Mouse (Mus musculus): ENCODE measurements around the gene Ebpl. TPM values are rescaled to one million over a fixed set of nuclear protein-coding genes. Genes with fewer than 3 reads are reported as not detected.

The Ebpl gene
- total and polyA plus RNA-seq, 2 experiments: 17.6 to 19.5 TPM

GRCm38 (mm10) chr14:61394745-61395144 is 34.5 kb upstream of the Ebpl start:
- Histone ChIP-seq H3K4me1 (ENCODE audit: control insufficient read depth, insufficient read depth, low read length) (no peaks in the 10 kb centered on the region), H3K9ac (ENCODE audit: low read depth, low read length) (no peak overlapping the region), H3K36me3 (ENCODE audit: control insufficient read depth, insufficient read depth, low read length) (peaks cover 4% of the 10 kb centered on the region; the same call in 1 of the 2 replicates), H3K4me3 (ENCODE audit: insufficient read depth, low read depth, low read length) (no peak overlapping the region), H3K27ac (replicated peaks; ENCODE audit: insufficient read depth, low read depth, low read length) (no peak overlapping the region), H3K79me2 (ENCODE audit: control insufficient read depth, insufficient read depth, low read length) (no peaks in the 10 kb centered on the region; the same call in 1 of the 2 replicates), H3K27me3 (ENCODE audit: control insufficient read depth, insufficient read depth, low read length) (no peaks in the 10 kb centered on the region)
- no peak for DNase-seq (ENCODE audit: extremely low read depth, low read depth, low spot score)
- TF ChIP-seq CTCF (IDR thresholded peaks at IDR 0.05; ENCODE audit: low read depth, low read length) (no peak), POLR2A (IDR thresholded peaks at IDR 0.05; ENCODE audit: extremely low read depth, insufficient read depth, low read length) (no peak)
- WGBS: 92% methylated on average over 6 of the region's 6 CpGs

- Histone ChIP-seq H3K4me1 (ENCODE audit: control insufficient read depth, insufficient read depth, low read length) (no peaks in the 10 kb centered on the region), H3K27ac (replicated peaks; ENCODE audit: insufficient read depth, low read depth, low read length) (no peak overlapping the region), H3K4me3 (ENCODE audit: insufficient read depth, low read depth, low read length) (no peak overlapping the region), H3K27me3 (ENCODE audit: control insufficient read depth, insufficient read depth, low read length) (no peaks in the 10 kb centered on the region), H3K79me2 (ENCODE audit: control insufficient read depth, insufficient read depth, low read length) (no peaks in the 10 kb centered on the region; the same call in 1 of the 2 replicates), H3K36me3 (ENCODE audit: control insufficient read depth, insufficient read depth, low read length) (peaks cover 12% of the 10 kb centered on the region; the same call in 1 of the 2 replicates), H3K9ac (ENCODE audit: low read depth, low read length) (no peak overlapping the region)
- peak; percentile 76 for DNase-seq (ENCODE audit: extremely low read depth, low read depth, low spot score)
- TF ChIP-seq CTCF (IDR thresholded peaks at IDR 0.05; ENCODE audit: low read depth, low read length) (no peak), POLR2A (IDR thresholded peaks at IDR 0.05; ENCODE audit: extremely low read depth, insufficient read depth, low read length) (no peak)
- 28% methylated on average over 3 of the region's 3 CpGs for WGBS
These were observed 30.3 kb upstream of the Ebpl start for GRCm38 (mm10) chr14:61390586-61390985.

GRCm38 (mm10) chr14:61367290-61367689 is 7.1 kb upstream of the Ebpl start:
- Histone ChIP-seq H3K4me1 (ENCODE audit: control insufficient read depth, insufficient read depth, low read length) (peaks cover 13% of the 10 kb centered on the region), H3K79me2 (ENCODE audit: control insufficient read depth, insufficient read depth, low read length) (no peaks in the 10 kb centered on the region), H3K27ac (replicated peaks; ENCODE audit: insufficient read depth, low read depth, low read length) (no peak overlapping the region), H3K4me3 (ENCODE audit: insufficient read depth, low read depth, low read length) (no peak overlapping the region), H3K36me3 (ENCODE audit: control insufficient read depth, insufficient read depth, low read length) (peaks cover 27% of the 10 kb centered on the region), H3K9ac (ENCODE audit: low read depth, low read length) (no peak overlapping the region), H3K27me3 (ENCODE audit: control insufficient read depth, insufficient read depth, low read length) (no peaks in the 10 kb centered on the region)
- no peak for DNase-seq (ENCODE audit: extremely low read depth, low read depth, low spot score)
- WGBS: 97% methylated on average over 2 of the region's 2 CpGs
- TF ChIP-seq CTCF (IDR thresholded peaks at IDR 0.05; ENCODE audit: low read depth, low read length) (no peak), POLR2A (IDR thresholded peaks at IDR 0.05; ENCODE audit: extremely low read depth, insufficient read depth, low read length) (no peak)

GRCm38 (mm10) chr14:61364656-61365055 is 4.4 kb upstream of the Ebpl start:
- no peak for TF ChIP-seq POLR2A (IDR thresholded peaks at IDR 0.05; ENCODE audit: extremely low read depth, insufficient read depth, low read length)
- TF ChIP-seq CTCF (IDR thresholded peaks at IDR 0.05; ENCODE audit: low read depth, low read length): no peak
- peaks cover 13% of the 10 kb centered on the region for H3K36me3 ChIP-seq (ENCODE audit: control insufficient read depth, insufficient read depth, low read length)
- H3K4me1 ChIP-seq (ENCODE audit: control insufficient read depth, insufficient read depth, low read length): peaks cover 23% of the 10 kb centered on the region
- 0 out of 2 replicates have a peak overlapping the region, but pooled peaks have one; percentile 1 for H3K27ac ChIP-seq (replicated peaks; ENCODE audit: insufficient read depth, low read depth, low read length)
- no peaks in the 10 kb centered on the region for H3K79me2 ChIP-seq (ENCODE audit: control insufficient read depth, insufficient read depth, low read length)
- no peak overlapping the region for H3K4me3 ChIP-seq (ENCODE audit: insufficient read depth, low read depth, low read length)
- peak; percentile 45 for DNase-seq (ENCODE audit: extremely low read depth, low read depth, low spot score)
- H3K9ac ChIP-seq (ENCODE audit: low read depth, low read length): no peak overlapping the region
- no peaks in the 10 kb centered on the region for H3K27me3 ChIP-seq (ENCODE audit: control insufficient read depth, insufficient read depth, low read length)
- 30% methylated on average over 3 of the region's 3 CpGs for WGBS

GRCm38 (mm10) chr14:61363734-61364133 is 3.5 kb upstream of the Ebpl start:
- peak; percentile 83 for DNase-seq (ENCODE audit: extremely low read depth, low read depth, low spot score)
- no peak overlapping the region for H3K4me3 ChIP-seq (ENCODE audit: insufficient read depth, low read depth, low read length)
- peak overlapping the region; percentile 79 for H3K27ac ChIP-seq (replicated peaks; ENCODE audit: insufficient read depth, low read depth, low read length)

GRCm38 (mm10) chr14:61362268-61362667 is 2.0 kb upstream of the Ebpl start:
- H3K27me3 ChIP-seq (ENCODE audit: control insufficient read depth, insufficient read depth, low read length): no peaks in the 10 kb centered on the region
- H3K4me3 ChIP-seq (ENCODE audit: insufficient read depth, low read depth, low read length): no peak overlapping the region
- H3K4me1 ChIP-seq (ENCODE audit: control insufficient read depth, insufficient read depth, low read length): peaks cover 30% of the 10 kb centered on the region
- peaks cover 6% of the 10 kb centered on the region; the same call in 1 of the 2 replicates for H3K36me3 ChIP-seq (ENCODE audit: control insufficient read depth, insufficient read depth, low read length)
- H3K79me2 ChIP-seq (ENCODE audit: control insufficient read depth, insufficient read depth, low read length): no peaks in the 10 kb centered on the region; the same call in 1 of the 2 replicates
- no peak for TF ChIP-seq POLR2A (IDR thresholded peaks at IDR 0.05; ENCODE audit: extremely low read depth, insufficient read depth, low read length)
- no peak for TF ChIP-seq CTCF (IDR thresholded peaks at IDR 0.05; ENCODE audit: low read depth, low read length)
- DNase-seq (ENCODE audit: extremely low read depth, low read depth, low spot score): peak; percentile 55
- WGBS: 49% methylated on average over 2 of the region's 2 CpGs
- H3K27ac ChIP-seq (replicated peaks; ENCODE audit: insufficient read depth, low read depth, low read length): peak overlapping the region; percentile 68
- no peak overlapping the region for H3K9ac ChIP-seq (ENCODE audit: low read depth, low read length)

More at GRCm38 (mm10) chr14:61363734-61364133, 3.5 kb upstream of the Ebpl start:
- 60% methylated on average over 2 of the region's 2 CpGs for WGBS
- H3K27me3 ChIP-seq (ENCODE audit: control insufficient read depth, insufficient read depth, low read length): no peaks in the 10 kb centered on the region
- TF ChIP-seq CTCF (IDR thresholded peaks at IDR 0.05; ENCODE audit: low read depth, low read length) (no peak), POLR2A (IDR thresholded peaks at IDR 0.05; ENCODE audit: extremely low read depth, insufficient read depth, low read length) (no peak)
- no peaks in the 10 kb centered on the region for H3K79me2 ChIP-seq (ENCODE audit: control insufficient read depth, insufficient read depth, low read length)
- H3K9ac ChIP-seq (ENCODE audit: low read depth, low read length): no peak overlapping the region
- peaks cover 10% of the 10 kb centered on the region; the same call in 1 of the 2 replicates for H3K36me3 ChIP-seq (ENCODE audit: control insufficient read depth, insufficient read depth, low read length)
- peaks cover 28% of the 10 kb centered on the region for H3K4me1 ChIP-seq (ENCODE audit: control insufficient read depth, insufficient read depth, low read length)

All from liver, adult 2 months (tissue).